Mouse (Mus musculus) olfactory bulb, adult 2 months (tissue): ENCODE results near the gene Ipo11.

Experiments
- CTCF ChIP-seq: fragments of 200-500 bp; IDR thresholded peaks from 2 replicates; pipeline ENCODE4 v1.5.1; 2012; ENCODE audit warnings: low read depth, mild to moderate bottlenecking, low read length, moderate library complexity; ENCODE audit not compliant: insufficient read depth
- POLR2A ChIP-seq: fragments of 200-500 bp; IDR thresholded peaks from 2 replicates; pipeline ENCODE4 v1.6.1; 2012; ENCODE audit warnings: mild to moderate bottlenecking, low read depth, low read length, moderate library complexity; ENCODE audit not compliant: insufficient read depth

DNA sequence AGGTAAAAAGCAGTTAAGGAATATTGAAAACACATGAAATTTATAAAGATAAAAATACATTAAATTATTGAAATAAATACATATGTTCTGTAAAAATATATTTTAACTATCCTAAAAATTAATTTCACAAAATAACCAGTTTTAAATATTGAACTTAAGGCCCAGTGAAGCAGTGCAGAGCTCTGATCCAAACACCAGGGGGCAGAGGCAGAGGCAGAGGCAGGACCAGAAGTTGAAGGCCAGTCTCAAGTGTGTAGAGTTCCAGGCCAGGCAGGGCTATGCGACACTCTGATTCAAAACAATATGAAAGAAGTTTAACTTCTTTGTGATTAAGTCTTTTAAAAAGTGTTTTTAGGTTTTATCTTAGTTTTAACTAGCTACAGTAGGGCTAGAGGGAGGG lies 60.5 kb downstream of the Ipo11 start:
- no peak for TF ChIP-seq CTCF
- TF ChIP-seq POLR2A, result no peak
